ENCODE assay signal across 17 mouse cellular contexts in the genomic region with DNA sequence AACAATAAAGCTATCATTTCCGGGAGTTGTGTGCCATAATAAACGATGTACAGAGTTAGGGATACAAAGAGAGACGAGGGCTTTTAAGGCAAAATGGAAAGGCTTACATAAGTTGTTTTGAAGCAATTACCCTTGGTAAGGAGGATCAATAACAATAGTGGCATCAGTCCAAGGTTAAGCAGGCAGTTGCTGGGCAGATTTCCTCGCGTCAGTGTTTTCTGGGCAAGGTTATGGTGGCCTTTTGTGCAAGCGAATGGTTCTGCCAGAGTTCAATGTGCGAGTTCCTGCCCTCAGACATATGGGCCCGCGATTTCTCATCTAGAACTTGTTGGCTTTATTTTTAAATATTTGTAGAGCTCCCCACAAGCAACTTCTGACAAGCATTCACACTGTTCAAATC.
DNase-seq lines count a peak whose midpoint lies in the region; ATAC-seq and TF ChIP-seq lines count a peak whose summit lies in the region.
"Had no signal": no experiment of that assay in that cellular context is flagged by ENCODE, and none has a peak within 500 bp of the region (broad histone marks: within the 10 kb centered on the region; RNA-seq: fewer than 3 reads in every experiment).

No protein-coding gene starts in this region.

- no peaks in the 10 kb centered on the region for H3K27me3 ChIP-seq in heart, embryonic 11.5 days (ENCODE audit: control insufficient read depth, insufficient read depth, low read length)
- H3K27me3 ChIP-seq in lung, postnatal 0 days (replicated peaks; ENCODE audit: insufficient read depth, low read length) = no peaks in the 10 kb centered on the region
- H3K27me3 ChIP-seq: embryonic facial prominence, embryonic 15.5 days; hindbrain, embryonic 13.5 days; limb, embryonic 15.5 days; midbrain, embryonic 15.5 days had no signal

- H3K4me3 ChIP-seq in heart, embryonic 11.5 days (ENCODE audit: low read depth, low read length) = no peak overlapping the region
- H3K4me3 ChIP-seq in lung, postnatal 0 days (ENCODE audit: low read depth, low read length) = no peak overlapping the region
- H3K4me3 ChIP-seq: embryonic facial prominence, embryonic 15.5 days; hindbrain, embryonic 13.5 days; limb, embryonic 15.5 days; midbrain, embryonic 15.5 days had no signal

- no peak overlapping the region for H3K9ac ChIP-seq in heart, embryonic 11.5 days (ENCODE audit: low read depth, low read length)
- H3K9ac ChIP-seq in lung, postnatal 0 days (replicated peaks; ENCODE audit: low read depth) = no peak overlapping the region
- H3K9ac ChIP-seq: embryonic facial prominence, embryonic 15.5 days; hindbrain, embryonic 13.5 days; limb, embryonic 15.5 days; midbrain, embryonic 15.5 days had no signal

- H3K9me3 ChIP-seq in heart, embryonic 11.5 days (replicated peaks; ENCODE audit: control insufficient read depth, low read length) = no peaks in the 10 kb centered on the region
- H3K9me3 ChIP-seq in lung, postnatal 0 days (ENCODE audit: low read length) = no peaks in the 10 kb centered on the region
- H3K9me3 ChIP-seq: embryonic facial prominence, embryonic 15.5 days; hindbrain, embryonic 13.5 days; limb, embryonic 15.5 days; midbrain, embryonic 15.5 days had no signal

- H3K4me1 ChIP-seq in heart, embryonic 11.5 days (ENCODE audit: control insufficient read depth, insufficient read depth, low read length) = no peaks in the 10 kb centered on the region
- H3K4me1 ChIP-seq in lung, postnatal 0 days (ENCODE audit: insufficient read depth, low read depth, low read length) = no peaks in the 10 kb centered on the region
- H3K4me1 ChIP-seq: embryonic facial prominence, embryonic 15.5 days; midbrain, embryonic 15.5 days had no signal

- DNase-seq in heart, adult 8-10 months (ENCODE audit: low spot score) = peak; percentile 16
- DNase-seq in lung, postnatal 0 days (ENCODE audit: low spot score) = peak; percentile 16
- no peak for DNase-seq in lung, postnatal 14 days
- peak; percentile 53 for DNase-seq in adrenal gland, postnatal 10 days
- peak; percentile 9 to 69 for DNase-seq in adrenal gland, postnatal 36 days
- DNase-seq in gastrocnemius, postnatal 14 days = no peak
- DNase-seq: cerebellum, adult 8-10 months; gastrocnemius, postnatal 25 days; kidney, adult 11 months; kidney, postnatal 4 days had no signal

- 74% methylated on average over 9 of the region's 9 CpGs for WGBS in heart, embryonic 11.5 days (ENCODE audit: insufficient replicate concordance)
- 57% methylated on average over 9 of the region's 9 CpGs for WGBS in lung, postnatal 0 days

- intact Hi-C loops in gastrocnemius, postnatal 14 days (cut with DNase I; ENCODE audit: low total_unique reads) = loop anchor here (10.0 kb wide), 1 partner anchor 712 kb away; no protein-coding TSS in a partner anchor

- TF ChIP-seq CTCF in lung, postnatal 0 days (IDR thresholded peaks at IDR 0.05) = no peak

- no peak for TF ChIP-seq EP300 in lung, postnatal 0 days (IDR thresholded peaks at IDR 0.05)

- no peak for ATAC-seq in heart, embryonic 11.5 days (replicated peaks; ENCODE audit: insufficient number of reproducible peaks, low FRiP score, low TSS enrichment)
- ATAC-seq in lung, postnatal 0 days = no peak
- ATAC-seq: CD4-positive, CD25-positive, alpha-beta regulatory T cell, adult 4 months; midbrain, embryonic 15.5 days had no signal

- no peak overlapping the region for H3K27ac ChIP-seq in heart, embryonic 11.5 days (ENCODE audit: low read depth, low read length)
- no peak overlapping the region for H3K27ac ChIP-seq in lung, postnatal 0 days (ENCODE audit: low read length)
- H3K27ac ChIP-seq: embryonic facial prominence, embryonic 15.5 days; hindbrain, embryonic 13.5 days; limb, embryonic 15.5 days; macrophage; midbrain, embryonic 15.5 days had no signal

- H3K36me3 ChIP-seq in heart, embryonic 11.5 days (ENCODE audit: control insufficient read depth, insufficient read depth, low read length) = no peaks in the 10 kb centered on the region
- H3K36me3 ChIP-seq in lung, postnatal 0 days (ENCODE audit: insufficient read depth, low read length) = no peaks in the 10 kb centered on the region
- H3K36me3 ChIP-seq: embryonic facial prominence, embryonic 15.5 days; hindbrain, embryonic 13.5 days; limb, embryonic 15.5 days; midbrain, embryonic 15.5 days had no signal

- H3K4me2 ChIP-seq in heart, embryonic 11.5 days = no peak overlapping the region
- H3K4me2 ChIP-seq in lung, postnatal 0 days (replicated peaks; ENCODE audit: low read depth, low read length) = no peak overlapping the region
- H3K4me2 ChIP-seq: embryonic facial prominence, embryonic 15.5 days; hindbrain, embryonic 13.5 days; limb, embryonic 15.5 days; midbrain, embryonic 15.5 days had no signal

Comparison
In these comparisons a context has a peak if more than half of its experiments do, and no peak if none do; other contexts are left out.
1. DNase-seq: peak in heart, adult 8-10 months (single experiment), lung, postnatal 0 days (single experiment), adrenal gland, postnatal 10 days (single experiment) and adrenal gland, postnatal 36 days (2 of 2); none in lung, postnatal 14 days (single experiment) and gastrocnemius, postnatal 14 days (single experiment).